Mouse (Mus musculus) adrenal gland, adult 2 months (tissue): Measurements from ENCODE around the gene Ddost. TPM values are rescaled to one million over a fixed set of nuclear protein-coding genes. Genes with fewer than 3 reads are reported as not detected.

Experiments used
- microRNA-seq, 2 experiments: library from miRNA; unstranded; fragments of <30 nt; microRNA quantifications; one replicate each; pipeline ENCODE4 v1.2.0; 2021
- polyA plus RNA-seq: library from polyadenylated mRNA; depleted of rRNA; stranded (reverse); fragments of >200 nt; gene quantifications from 2 replicates; pipeline ENCODE4 v1.2.3, GENCODE M21; 2012; rRNA removed
- total RNA-seq, 2 experiments: library from RNA; stranded (reverse); gene quantifications; 2 replicates each; pipeline ENCODE4 v1.2.3; 2021

Gene Ddost
- total and polyA plus RNA-seq, 3 experiments, result 116 to 326 (median 131) TPM

Small RNA genes within 50 kb of the gene (microRNA-seq; reads per million reads assigned to microRNA genes)
- gene Gm27646, result 0 to 1.2 reads per million in 2 experiments
- 2.6 to 3.3 reads per million in 2 experiments for gene Mir7019

Other genes starting within 250 kb of the Ddost start
- gene Hp1bp3, start 88.4 kb upstream of the Ddost start, total RNA-seq, result 100 to 1,000 TPM; 202 to 222 TPM
- 40.0 and 49.8 TPM in 2 replicates for gene Hp1bp3, start 88.4 kb upstream of the Ddost start, polyA plus RNA-seq
- 1 to 10 TPM; 1.8 to 2.0 TPM for gene Sh2d5, start 54.3 kb upstream of the Ddost start, total RNA-seq
- gene Sh2d5, start 54.3 kb upstream of the Ddost start, polyA plus RNA-seq, result 3.4 and 3.7 TPM in 2 replicates
- 1 to 10 TPM; 2.7 to 2.8 TPM for gene Kif17, start 54.3 kb upstream of the Ddost start, total RNA-seq
- gene Kif17, start 54.3 kb upstream of the Ddost start, polyA plus RNA-seq, result 4.0 and 4.3 TPM in 2 replicates
- 100 to 1,000 TPM; 145 to 180 TPM for gene Pink1, start 21.6 kb downstream of the Ddost start, total RNA-seq
- 371 and 378 TPM in 2 replicates for gene Pink1, start 21.6 kb downstream of the Ddost start, polyA plus RNA-seq
- gene Cda, start 63.3 kb downstream of the Ddost start, total RNA-seq, result 10 to 100 TPM; 11.2 to 15.5 TPM
- gene Cda, start 63.3 kb downstream of the Ddost start, polyA plus RNA-seq, result 26.4 and 31.5 TPM in 2 replicates
- gene Fam43b, start 91.8 kb downstream of the Ddost start, total RNA-seq, result 1 to 10 TPM; 2.1 to 4.8 TPM
- gene Fam43b, start 91.8 kb downstream of the Ddost start, polyA plus RNA-seq, result 10.3 and 10.9 TPM in 2 replicates
- 10 to 100 TPM; 45.1 to 61.0 TPM for gene Mul1, start 129.9 kb downstream of the Ddost start, total RNA-seq
- 20.4 and 26.9 TPM in 2 replicates for gene Mul1, start 129.9 kb downstream of the Ddost start, polyA plus RNA-seq
- 10 to 100 TPM; 24.4 to 26.4 TPM for gene Camk2n1, start 149.6 kb downstream of the Ddost start, total RNA-seq
- gene Camk2n1, start 149.6 kb downstream of the Ddost start, polyA plus RNA-seq, result 30.9 and 69.4 TPM in 2 replicates